Comparison of ENCODE assay signal across 9 mouse cellular contexts in the genomic region with DNA sequence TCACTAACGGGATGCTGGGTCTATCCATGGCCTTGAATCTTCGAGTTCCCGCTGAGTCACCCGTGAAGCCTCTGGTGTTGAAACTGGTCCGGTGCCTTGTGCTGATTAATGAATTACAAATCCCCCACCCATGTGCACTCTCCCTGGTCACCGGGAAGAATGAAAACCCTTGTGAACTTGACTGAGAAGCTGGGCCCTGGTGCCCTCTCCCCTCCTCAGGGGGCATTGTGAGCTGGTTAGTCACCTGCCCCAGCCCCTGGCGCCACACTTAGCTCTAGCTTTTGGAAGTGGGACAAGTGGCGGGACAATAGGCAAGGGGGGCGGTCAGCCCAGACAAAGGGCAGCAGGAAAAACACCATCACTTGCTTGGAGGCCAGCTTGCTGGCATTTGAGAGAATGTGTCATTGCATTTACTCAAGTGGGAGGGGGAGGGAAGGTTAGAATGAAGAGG. TPM values are rescaled to one million over a fixed set of nuclear protein-coding genes. Genes with fewer than 3 reads are reported as not detected.
DNase-seq lines count a peak whose midpoint lies in the region; ATAC-seq lines count a peak whose summit lies in the region.
"Had no signal": no experiment of that assay in that cellular context is flagged by ENCODE, and none has a peak within 500 bp of the region (broad histone marks: within the 10 kb centered on the region; RNA-seq: fewer than 3 reads in every experiment).

No protein-coding gene starts in this region.

- peak; percentile 54 for DNase-seq in retina, postnatal 1 day
- no peak for DNase-seq in retina, embryonic 14.5 days (ENCODE audit: low spot score)
- no peak for DNase-seq in embryonic facial prominence, embryonic 11.5 days (ENCODE audit: low spot score)
- DNase-seq in kidney, adult 8-10 months = peak; percentile 66 to 74
- DNase-seq in layer of hippocampus, postnatal 14 days (ENCODE audit: low spot score in 2 of 2) = no peak
- no peak for DNase-seq in yolk sac, embryonic 10.5 days (ENCODE audit: low spot score)
- no peak for DNase-seq in right cerebral cortex, postnatal 10 days (ENCODE audit: low spot score in 2 of 2)

- no peaks in the 10 kb centered on the region for H3K36me3 ChIP-seq in embryonic facial prominence, embryonic 11.5 days (replicated peaks; ENCODE audit: control insufficient read depth, insufficient read depth, low read depth, low read length)
- no peaks in the 10 kb centered on the region for H3K36me3 ChIP-seq in megakaryocyte, embryonic 14.5 days (replicated peaks; ENCODE audit: low read length)

- H3K4me1 ChIP-seq in embryonic facial prominence, embryonic 11.5 days (ENCODE audit: control insufficient read depth, insufficient read depth, low read length) = peaks cover 23% of the 10 kb centered on the region
- H3K4me1 ChIP-seq in megakaryocyte, embryonic 14.5 days = peaks cover 56% of the 10 kb centered on the region

- H3K27me3 ChIP-seq in embryonic facial prominence, embryonic 11.5 days (ENCODE audit: control insufficient read depth, insufficient read depth, low read length) = peaks cover 2% of the 10 kb centered on the region; the same call in 1 of the 2 replicates
- H3K27me3 ChIP-seq in megakaryocyte, embryonic 14.5 days (replicated peaks) = peaks cover 94% of the 10 kb centered on the region

- no peaks in the 10 kb centered on the region for H3K9me3 ChIP-seq in embryonic facial prominence, embryonic 11.5 days (replicated peaks; ENCODE audit: control insufficient read depth, low read length)
- no peaks in the 10 kb centered on the region for H3K9me3 ChIP-seq in megakaryocyte, embryonic 14.5 days

- peak overlapping the region; percentile 95 for H3K9ac ChIP-seq in embryonic facial prominence, embryonic 11.5 days (replicated peaks; ENCODE audit: low read length)

- 10% methylated on average over 9 of the region's 9 CpGs for WGBS in embryonic facial prominence, embryonic 11.5 days

- peak overlapping the region; percentile 43 for H3K27ac ChIP-seq in embryonic facial prominence, embryonic 11.5 days (replicated peaks; ENCODE audit: low read depth, low read length)

- H3K4me3 ChIP-seq in embryonic facial prominence, embryonic 11.5 days (ENCODE audit: low read depth, low read length) = peak overlapping the region; percentile 75
- peak overlapping the region; percentile 81 for H3K4me3 ChIP-seq in megakaryocyte, embryonic 14.5 days (replicated peaks)

- no peak for ATAC-seq in embryonic facial prominence, embryonic 11.5 days (replicated peaks; ENCODE audit: insufficient number of reproducible peaks, low FRiP score, low TSS enrichment, low read depth)

- peak overlapping the region; percentile 97 for H3K4me2 ChIP-seq in embryonic facial prominence, embryonic 11.5 days (ENCODE audit: low read depth, low read length)

RNA-seq across cellular contexts. Expression of a gene that starts 0.5 kb away (rescaled TPM):
- polyA plus RNA-seq in embryonic facial prominence, embryonic 11.5 days (2014; fragmentation: Nextera tagmentation; extraction: Ambion mirVana) = 4.6 and 5.0 TPM in 2 replicates
- 0.09 and 2.0 TPM in 2 replicates for polyA plus RNA-seq in megakaryocyte, embryonic 14.5 days (2012; ENCODE audit: insufficient read depth, low replicate concordance)
- total RNA-seq in layer of hippocampus, postnatal 14 days (2021) = under 1 TPM; 0.88 to 0.90 TPM

RNA-seq across cellular contexts. Expression of a gene that starts 0.6 kb away (rescaled TPM):
- polyA plus RNA-seq in embryonic facial prominence, embryonic 11.5 days (2014; fragmentation: Nextera tagmentation; extraction: Ambion mirVana) = not detected in 2 replicates
- 8.5 and 73.0 TPM in 2 replicates for polyA plus RNA-seq in megakaryocyte, embryonic 14.5 days (2012; ENCODE audit: insufficient read depth, low replicate concordance)
- not detected for total RNA-seq in layer of hippocampus, postnatal 14 days (2021)
- polyA plus RNA-seq: cortical plate, adult 2 months had no signal

RNA-seq across cellular contexts. Expression of a gene that starts 12.1 kb away (rescaled TPM):
- polyA plus RNA-seq in embryonic facial prominence, embryonic 11.5 days (2014; fragmentation: Nextera tagmentation; extraction: Ambion mirVana) = 46.8 and 49.5 TPM in 2 replicates
- 22.1 and 24.3 TPM in 2 replicates for polyA plus RNA-seq in megakaryocyte, embryonic 14.5 days (2012; ENCODE audit: insufficient read depth, low replicate concordance)
- total RNA-seq in layer of hippocampus, postnatal 14 days (2021) = 1 to 10 TPM; 6.6 to 6.7 TPM

RNA-seq across cellular contexts. Expression of a gene that starts 18.1 kb away (rescaled TPM):
- 12.7 and 13.0 TPM in 2 replicates for polyA plus RNA-seq in embryonic facial prominence, embryonic 11.5 days (2014; fragmentation: Nextera tagmentation; extraction: Ambion mirVana)
- polyA plus RNA-seq in megakaryocyte, embryonic 14.5 days (2012; ENCODE audit: insufficient read depth, low replicate concordance) = 67.5 and 91.7 TPM in 2 replicates
- 10 to 100 TPM; 11.9 to 13.5 TPM for total RNA-seq in layer of hippocampus, postnatal 14 days (2021)

RNA-seq across cellular contexts. Expression of a gene that starts 21.7 kb away (rescaled TPM):
- 955 and 1,002 TPM in 2 replicates for polyA plus RNA-seq in embryonic facial prominence, embryonic 11.5 days (2014; fragmentation: Nextera tagmentation; extraction: Ambion mirVana)
- polyA plus RNA-seq in megakaryocyte, embryonic 14.5 days (2012; ENCODE audit: insufficient read depth, low replicate concordance) = 268 and 792 TPM in 2 replicates
- total RNA-seq in layer of hippocampus, postnatal 14 days (2021) = 100 to 1,000 TPM; 281 TPM

Comparison
In these comparisons a context has a peak if more than half of its experiments do, and no peak if none do; other contexts are left out.
1. DNase-seq: peak in retina, postnatal 1 day (single experiment) and kidney, adult 8-10 months (2 of 2); none in retina, embryonic 14.5 days (single experiment), embryonic facial prominence, embryonic 11.5 days (single experiment), layer of hippocampus, postnatal 14 days (0 of 2), yolk sac, embryonic 10.5 days (single experiment) and right cerebral cortex, postnatal 10 days (0 of 2).